Mouse (Mus musculus) stomach, embryonic 14.5 days (tissue): Measurements from ENCODE around the gene Gigyf1. TPM values are rescaled to one million over a fixed set of nuclear protein-coding genes. Genes with fewer than 3 reads are reported as not detected.
A peak's percentile ranks its signal among the peaks of the same experiment; 100 is the strongest.

Experiments used
- ATAC-seq: fragments of 200-750 bp; cut with Nextera tagmentation; 2 replicates; pipeline ENCODE4 v1.8.0; 2017; ENCODE audit warnings: low read depth, moderate TSS enrichment; ENCODE audit not compliant: insufficient number of reproducible peaks, insufficient read depth, low FRiP score
- H3K27ac ChIP-seq: fragments of 300-500 bp; sonication (generic); 2 replicates; pipeline ENCODE4 v1.5.1; 2014; ENCODE audit warnings: mild to moderate bottlenecking, low read length, moderate library complexity, mixed read lengths
- H3K27me3 ChIP-seq: fragments of 300-500 bp; sonication (generic); 2 replicates; pipeline ENCODE4 v1.6.1; 2014; ENCODE audit warnings: low read length, control low read depth, mixed read lengths; ENCODE audit not compliant: control insufficient read depth, insufficient read depth
- H3K36me3 ChIP-seq: fragments of 300-500 bp; sonication (generic); 2 replicates; pipeline ENCODE4 v1.6.1; 2014; ENCODE audit warnings: mild to moderate bottlenecking, control low read depth, low read length, moderate library complexity, mixed read lengths; ENCODE audit not compliant: control insufficient read depth, insufficient read depth
- H3K4me1 ChIP-seq: fragments of 300-500 bp; sonication (generic); 2 replicates; pipeline ENCODE4 v1.6.1; 2014; ENCODE audit warnings: low read length, control low read depth, mixed read lengths; ENCODE audit not compliant: control insufficient read depth, insufficient read depth
- H3K4me2 ChIP-seq: fragments of 300-500 bp; sonication (generic); replicated peaks from 2 replicates; pipeline ENCODE4 v1.6.1; 2014; ENCODE audit warnings: low read depth, low read length, control low read depth
- H3K4me3 ChIP-seq: fragments of 300-500 bp; sonication (generic); 2 replicates; pipeline ENCODE4 v1.5.1; 2014; ENCODE audit warnings: low read depth, low read length, control low read depth
- H3K9ac ChIP-seq: fragments of 300-500 bp; sonication (generic); replicated peaks from 2 replicates; pipeline ENCODE4 v1.6.1; 2014; ENCODE audit warnings: low read depth, mild to moderate bottlenecking, control low read depth, low read length, moderate library complexity, mixed read lengths
- H3K9me3 ChIP-seq: fragments of 300-500 bp; sonication (generic); 2 replicates; pipeline ENCODE4 v1.6.1; 2016; ENCODE audit warnings: low read depth, low read length, control low read depth; ENCODE audit not compliant: control insufficient read depth
- WGBS: fragments of 180-500 bp; shearing (Covaris S2); extraction: QIAGEN DNeasy Blood & Tissue Kit; methylation state at CpG from one replicate; pipeline ENCODE4 v1.1.7; 2014; 5-methylcytosine and 5-hydroxymethylcytosine counted together
- polyA plus RNA-seq: library from polyadenylated mRNA; unstranded; fragments of >200 nt; fragmentation: Nextera tagmentation; extraction: Ambion mirVana; gene quantifications from 2 replicates; pipeline ENCODE4 v1.2.1, GENCODE M21; 2014

Gene Gigyf1
- polyA plus RNA-seq = 16.0 and 16.3 TPM in 2 replicates

GRCm38 (mm10) chr5:137518436-137518835, at the start of gene Gigyf1:
Gene Gigyf1 (plus strand): TSS chr5:137518548.
- ATAC-seq = no peak
- no peaks in the 10 kb centered on the region for H3K4me1 ChIP-seq
- H3K9me3 ChIP-seq = no peaks in the 10 kb centered on the region
- no peak within 1 kb of the TSS for H3K4me3 ChIP-seq
- H3K27me3 ChIP-seq = no peaks in the 10 kb centered on the region
- H3K4me2 ChIP-seq = no peak within 1 kb of the TSS
- no peak within 1 kb of the TSS for H3K27ac ChIP-seq
- 68% methylated on average over 5 of the region's 5 CpGs for WGBS
- H3K36me3 ChIP-seq = peaks cover 63% of the 10 kb centered on the region
- no peak within 1 kb of the TSS for H3K9ac ChIP-seq

DNA sequence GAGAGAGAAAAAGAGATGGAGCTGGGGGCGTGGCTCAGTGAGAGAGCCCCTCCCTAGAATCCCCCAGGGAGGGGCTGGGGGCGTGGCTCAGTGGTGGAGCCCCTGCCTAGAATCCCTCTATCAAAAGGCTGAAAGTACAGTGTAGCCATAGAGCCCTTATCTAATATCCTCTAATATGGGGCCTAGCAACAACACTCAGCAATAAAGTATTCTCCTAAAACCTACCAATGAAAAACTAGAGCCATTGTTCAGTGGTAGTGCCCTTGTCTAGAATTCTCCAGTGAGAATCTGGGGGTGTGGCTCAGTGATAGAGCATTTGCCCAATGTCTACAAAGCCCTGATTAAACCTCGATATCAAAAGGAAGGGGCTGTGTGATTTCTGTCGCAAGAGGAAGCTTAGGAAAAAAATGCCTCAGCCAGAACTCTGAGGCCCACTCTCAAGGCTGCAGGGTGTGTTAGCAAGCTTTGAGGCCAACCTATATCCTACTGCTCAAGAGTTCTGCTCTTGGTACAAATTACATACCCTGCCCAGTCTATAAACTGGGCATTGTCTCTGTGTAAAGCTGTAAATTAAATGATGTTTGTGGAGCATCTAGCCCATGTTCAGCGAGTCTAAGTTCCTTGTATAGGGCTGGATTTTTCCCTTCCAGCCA, 46.0 kb upstream of the Gigyf1 start:
- Histone ChIP-seq H3K4me3 (no peak overlapping the region), H3K4me2 (no peak overlapping the region), H3K36me3 (no peaks in the 10 kb centered on the region), H3K9ac (no peak overlapping the region), H3K27ac (peak overlapping the region; percentile 81), H3K27me3 (no peaks in the 10 kb centered on the region), H3K4me1 (no peaks in the 10 kb centered on the region), H3K9me3 (no peaks in the 10 kb centered on the region)
- 52% methylated on average over 5 of the region's 5 CpGs for WGBS
- ATAC-seq = peak; percentile 93

GRCm38 (mm10) chr5:137474351-137474750, 44.0 kb upstream of the Gigyf1 start:
- H3K27ac ChIP-seq = no peak overlapping the region
- no peaks in the 10 kb centered on the region for H3K9me3 ChIP-seq
- 58% methylated on average over 2 of the region's 2 CpGs for WGBS
- H3K4me3 ChIP-seq = no peak overlapping the region
- no peaks in the 10 kb centered on the region for H3K36me3 ChIP-seq
- H3K4me2 ChIP-seq = no peak overlapping the region
- no peaks in the 10 kb centered on the region for H3K27me3 ChIP-seq
- ATAC-seq = no peak
- H3K9ac ChIP-seq = no peak overlapping the region
- H3K4me1 ChIP-seq = no peaks in the 10 kb centered on the region

- WGBS = 75% methylated on average over 5 of the region's 5 CpGs
- H3K4me2 ChIP-seq = no peak within 1 kb of the TSS
- H3K9me3 ChIP-seq = no peaks in the 10 kb centered on the region
- H3K4me3 ChIP-seq = no peak within 1 kb of the TSS
- no peaks in the 10 kb centered on the region for H3K36me3 ChIP-seq
- H3K27me3 ChIP-seq = no peaks in the 10 kb centered on the region
- H3K4me1 ChIP-seq = no peaks in the 10 kb centered on the region
- ATAC-seq = no peak
- H3K27ac ChIP-seq = no peak within 1 kb of the TSS
- H3K9ac ChIP-seq = no peak within 1 kb of the TSS
These were observed 41.4 kb upstream of the Gigyf1 start, which contains the start of gene Zan for GRCm38 (mm10) chr5:137476964-137477363. Gene Zan (minus strand): TSS chr5:137477064.

- Histone ChIP-seq H3K9me3 (no peaks in the 10 kb centered on the region), H3K36me3 (no peaks in the 10 kb centered on the region), H3K4me1 (peaks cover 7% of the 10 kb centered on the region; the same call in 1 of the 2 replicates), H3K4me3 (no peak overlapping the region), H3K4me2 (no peak overlapping the region), H3K27ac (no peak overlapping the region), H3K9ac (no peak overlapping the region), H3K27me3 (no peaks in the 10 kb centered on the region)
- no peak for ATAC-seq
These were observed 37.2 kb upstream of the Gigyf1 start for GRCm38 (mm10) chr5:137481138-137481537.

GRCm38 (mm10) chr5:137481897-137482296, 36.5 kb upstream of the Gigyf1 start:
- H3K27me3 ChIP-seq = no peaks in the 10 kb centered on the region
- H3K9me3 ChIP-seq = no peaks in the 10 kb centered on the region
- ATAC-seq = no peak
- no peaks in the 10 kb centered on the region for H3K36me3 ChIP-seq
- no peak overlapping the region for H3K4me3 ChIP-seq
- H3K9ac ChIP-seq = no peak overlapping the region
- H3K4me1 ChIP-seq = peaks cover 7% of the 10 kb centered on the region; the same call in 1 of the 2 replicates
- no peak overlapping the region for H3K27ac ChIP-seq
- 34% methylated on average over 8 of the region's 8 CpGs for WGBS
- no peak overlapping the region for H3K4me2 ChIP-seq

DNA sequence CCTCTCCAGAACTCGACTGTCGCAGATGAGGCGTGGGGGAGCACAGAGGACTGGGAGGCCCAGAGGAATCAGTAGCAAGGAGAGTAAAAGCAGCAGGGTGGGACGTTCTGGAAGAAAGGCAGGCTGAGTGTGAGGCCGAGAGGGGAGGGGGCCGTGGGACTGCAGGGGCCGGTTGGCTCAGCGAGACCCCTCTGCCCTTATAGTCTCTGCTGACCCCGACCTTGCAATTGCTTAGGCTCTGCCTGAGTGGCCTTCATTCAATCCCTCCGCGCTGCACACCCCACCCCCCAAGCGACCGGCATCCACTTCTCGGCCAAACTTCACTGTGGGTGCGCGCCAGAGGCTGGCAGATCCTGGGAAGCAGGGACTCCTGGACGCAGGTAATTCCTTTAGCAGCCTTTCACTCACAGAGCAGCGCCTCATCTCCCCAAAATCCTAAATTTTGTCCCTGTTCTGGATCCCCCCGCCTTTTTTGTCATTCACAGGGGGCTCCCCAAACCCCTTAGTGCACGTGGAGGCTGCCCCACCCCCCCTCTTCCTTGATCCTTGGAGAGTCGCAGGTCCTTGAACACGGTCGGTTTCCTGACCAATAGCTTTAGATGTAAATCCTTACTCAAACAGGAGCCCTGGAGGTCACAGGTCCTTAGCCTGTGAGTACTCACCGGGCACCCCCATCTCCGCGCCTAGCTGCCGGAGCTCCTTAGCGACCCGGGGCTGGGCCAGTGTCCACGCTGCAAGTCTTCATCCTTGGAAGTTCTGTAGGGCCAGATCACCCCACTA, 33.1 kb upstream of the Gigyf1 start:
- WGBS = 11% methylated on average over 30 of the region's 30 CpGs
- Histone ChIP-seq H3K9ac (no peak overlapping the region), H3K4me2 (peak overlapping the region; percentile 46), H3K4me3 (peak overlapping the region; percentile 15), H3K4me1 (peaks cover 7% of the 10 kb centered on the region; the same call in 1 of the 2 replicates), H3K9me3 (no peaks in the 10 kb centered on the region; the same call in 1 of the 2 replicates), H3K27me3 (no peaks in the 10 kb centered on the region), H3K27ac (no peak overlapping the region), H3K36me3 (no peaks in the 10 kb centered on the region)
- no peak for ATAC-seq

DNA sequence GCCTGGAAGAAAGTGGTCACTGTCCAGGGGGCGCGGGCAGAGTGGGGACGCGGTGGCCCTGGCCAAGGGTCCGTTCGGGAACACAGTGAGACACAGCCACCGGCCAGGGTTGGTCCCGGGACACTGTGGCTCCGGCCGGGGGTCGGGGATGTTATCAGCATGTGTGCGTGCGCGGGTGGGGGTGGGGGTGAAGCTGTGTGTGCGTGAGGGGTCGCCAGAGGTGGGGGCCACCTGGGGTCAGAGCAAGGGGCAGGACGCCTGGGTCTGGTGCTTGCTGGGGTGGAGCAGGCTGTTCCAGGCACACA, 32.5 kb upstream of the Gigyf1 start:
- peak overlapping the region; percentile 46 for H3K4me2 ChIP-seq
- no peak overlapping the region for H3K9ac ChIP-seq
- H3K27ac ChIP-seq = no peak overlapping the region
- no peaks in the 10 kb centered on the region for H3K27me3 ChIP-seq
- peaks cover 7% of the 10 kb centered on the region; the same call in 1 of the 2 replicates for H3K4me1 ChIP-seq
- 1% methylated on average over 17 of the region's 17 CpGs for WGBS
- no peaks in the 10 kb centered on the region; the same call in 1 of the 2 replicates for H3K9me3 ChIP-seq
- H3K36me3 ChIP-seq = no peaks in the 10 kb centered on the region
- peak overlapping the region; percentile 15 for H3K4me3 ChIP-seq
- no peak; the same call in 1 of the 2 replicates for ATAC-seq
